Mouse (Mus musculus) embryonic fibroblast, embryonic 13.5 days (primary cell): Measurements from ENCODE around the gene Pcnx2.

Experiments used
- CTCF ChIP-seq: IDR thresholded peaks from 2 replicates; pipeline ENCODE4 v1.5.1; 2011; ENCODE audit warnings: mild to moderate bottlenecking, control low read depth, low read length, moderate library complexity, borderline replicate concordance; ENCODE audit not compliant: insufficient read depth
- POLR2A ChIP-seq: IDR thresholded peaks from 2 replicates; pipeline ENCODE4 v1.6.1; 2011; ENCODE audit warnings: low read depth, mild to moderate bottlenecking, control low read depth, low read length, moderate library complexity

DNA sequence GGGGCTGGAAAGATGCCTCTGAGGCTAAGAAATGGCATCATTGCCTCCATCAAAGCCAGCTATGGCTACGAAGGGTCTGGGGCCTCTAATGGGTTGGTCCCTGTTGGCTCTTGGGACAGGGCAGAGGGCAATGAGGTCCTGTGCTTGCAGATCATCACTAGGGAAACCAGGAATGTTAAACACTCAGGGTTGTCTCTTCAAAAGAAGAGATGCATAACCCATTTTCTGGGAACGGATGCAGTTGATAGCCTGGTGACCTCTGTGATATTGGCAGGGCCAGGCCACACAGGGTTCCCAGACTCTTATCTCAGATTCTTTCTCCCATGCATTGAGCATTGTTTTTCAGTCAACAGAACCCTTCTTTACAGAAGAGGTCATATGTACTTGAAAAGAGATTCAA is 125.8 kb downstream of the Pcnx2 start:
- TF ChIP-seq CTCF: no peak
- no peak for TF ChIP-seq POLR2A
